Mouse (Mus musculus) cerebellum, postnatal 14 days (tissue): ENCODE measurements around the gene Gatad2a.

ENCODE experiments used
- DNase-seq, 2 experiments: peaks; one replicate each; pipeline ENCODE4 v3.0.0; 2021; ENCODE audit warnings: mixed read lengths in 2 of 2

The Gatad2a gene

GRCm38 (mm10) chr8:69935431-69935830 lies 60.8 kb downstream of the Gatad2a start:
- no peak for DNase-seq

- no peak for DNase-seq
These were observed 61.6 kb downstream of the Gatad2a start for GRCm38 (mm10) chr8:69934582-69934981.

- no peak for DNase-seq
These were observed 62.4 kb downstream of the Gatad2a start for GRCm38 (mm10) chr8:69933811-69934210.

GRCm38 (mm10) chr8:69926901-69927300 lies 69.3 kb downstream of the Gatad2a start:
- no peak for DNase-seq

GRCm38 (mm10) chr8:69923986-69924385 lies 72.2 kb downstream of the Gatad2a start:
- DNase-seq, result no peak

GRCm38 (mm10) chr8:69921141-69921540 lies 75.0 kb downstream of the Gatad2a start:
- no peak for DNase-seq

- DNase-seq, result peak; percentile 31 to 66
These were observed 76.1 kb downstream of the Gatad2a start for GRCm38 (mm10) chr8:69919876-69920662.

GRCm38 (mm10) chr8:69919010-69919409 lies 77.2 kb downstream of the Gatad2a start:
- peak; percentile 91 for DNase-seq

- DNase-seq, result no peak
These were observed 77.7 kb downstream of the Gatad2a start for GRCm38 (mm10) chr8:69918506-69918905.

GRCm38 (mm10) chr8:69915748-69916147 lies 80.4 kb downstream of the Gatad2a start:
- DNase-seq, result no peak

GRCm38 (mm10) chr8:69914526-69914925 lies 81.7 kb downstream of the Gatad2a start:
- no peak for DNase-seq

GRCm38 (mm10) chr8:69912478-69913074 lies 83.6 kb downstream of the Gatad2a start:
- no peak for DNase-seq

- no peak for DNase-seq
These were observed 84.3 kb downstream of the Gatad2a start for GRCm38 (mm10) chr8:69911917-69912316.

GRCm38 (mm10) chr8:69907106-69907505 lies 89.1 kb downstream of the Gatad2a start:
- DNase-seq, result no peak

- DNase-seq, result no peak
These were observed 89.9 kb downstream of the Gatad2a start for GRCm38 (mm10) chr8:69906260-69906659.

GRCm38 (mm10) chr8:69904096-69904495 lies 92.1 kb downstream of the Gatad2a start:
- DNase-seq, result no peak

- peak; percentile 99 for DNase-seq
These were observed 93.1 kb downstream of the Gatad2a start for GRCm38 (mm10) chr8:69903063-69903542.

- peak; percentile 60 to 63 for DNase-seq
These were observed 93.8 kb downstream of the Gatad2a start, which contains the start of the genes Tssk6, Ndufa13 and Yjefn3 for GRCm38 (mm10) chr8:69902163-69903062. Gene Tssk6 (plus strand): TSS chr8:69902184. Gene Ndufa13 (minus strand): TSS chr8:69902558. Gene Yjefn3 (minus strand): TSS chr8:69902712.

- peak; percentile 98 to 99 for DNase-seq
These were observed 94.6 kb downstream of the Gatad2a start for GRCm38 (mm10) chr8:69901484-69902162.

- no peak for DNase-seq
These were observed 95.2 kb downstream of the Gatad2a start for GRCm38 (mm10) chr8:69900895-69901451.

- DNase-seq, result no peak
These were observed 96.3 kb downstream of the Gatad2a start for GRCm38 (mm10) chr8:69899876-69900275.

- DNase-seq, result no peak
These were observed 98.3 kb downstream of the Gatad2a start for GRCm38 (mm10) chr8:69897857-69898256.
